Mouse (Mus musculus) mouse embryonic stem cell (cell line): ENCODE measurements around the gene D13Ertd608e.
"Not testable (repeated sequence)": the region's sequence is repeated elsewhere in the genome, so short reads cannot be mapped to it uniquely, and the experiment has no call there.

ENCODE experiments used
- in situ Hi-C, 2 experiments: fragments of 300-500 bp; cut with MboI; formaldehyde crosslinking; loops; 1 replicate in 1 of 2; 3 replicates in 1 of 2; pipeline ENCODE4 v1.14.3; 2019 to 2020; ENCODE audit warnings: low sequenced_read_pairs in 2 of 2, low pct_unique_long_range_greater_than_20kb in 1 of 2, mixed read lengths in 1 of 2; ENCODE audit not compliant: unreplicated experiment in 1 of 2

Gene D13Ertd608e

DNA sequence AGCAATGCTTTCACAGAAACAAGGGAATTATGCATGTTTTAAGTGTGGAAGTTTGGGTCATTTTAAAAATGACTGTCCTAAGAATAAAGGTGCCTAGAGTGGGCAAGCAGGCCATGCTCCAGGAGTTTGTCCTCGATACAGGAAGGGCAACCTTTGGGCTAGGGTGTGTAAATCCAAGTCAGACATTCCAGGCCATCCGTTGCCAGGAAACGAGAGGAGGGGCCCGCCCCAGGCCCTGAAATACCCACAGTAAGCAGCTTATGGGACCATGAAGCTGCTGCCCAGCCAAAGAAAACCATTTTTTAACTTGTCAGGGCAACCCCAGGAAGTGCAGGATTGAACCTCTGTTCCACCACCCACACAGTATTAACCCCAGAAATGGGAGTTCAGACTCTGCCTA lies 51.1 kb downstream of the D13Ertd608e start:
- in situ Hi-C loops: loop anchor here in 1 of 2 experiments (10.0 kb wide), 1 partner anchor 288 kb away; the partner anchor contains the start of gene Gm21818

DNA sequence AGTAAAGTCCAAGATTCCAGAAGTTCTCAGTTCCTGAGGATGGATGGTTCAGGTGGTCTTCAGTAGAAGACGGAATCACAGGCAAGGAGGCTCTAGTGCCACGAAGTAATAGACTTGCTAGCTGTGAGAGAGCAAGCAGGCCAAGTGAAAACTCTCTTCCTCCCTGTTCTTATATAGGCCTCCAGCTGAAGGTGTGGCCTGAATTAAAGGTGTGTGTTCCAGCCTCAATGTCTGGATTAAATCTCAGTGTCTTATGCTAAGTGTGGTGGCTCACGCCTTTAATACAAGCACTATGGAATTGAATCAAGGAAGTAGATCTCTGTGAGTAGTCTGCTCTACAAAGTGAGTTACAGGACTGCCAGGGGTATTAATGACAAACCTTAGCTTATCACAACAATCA lies 58.9 kb downstream of the D13Ertd608e start, which contains the start of gene Tcstv1:
Gene Tcstv1, minus strand, starts transcription at position 101 of the 400 bp plus-strand sequence.
- in situ Hi-C loops: not testable (repeated sequence)
